Mouse (Mus musculus) liver, embryonic 14.5 days (tissue): Measurements from ENCODE around the gene Pde6h. TPM values are rescaled to one million over a fixed set of nuclear protein-coding genes. Genes with fewer than 3 reads are reported as not detected.

Experiments
- ATAC-seq: fragments of 200-750 bp; cut with Nextera tagmentation; 2 replicates; pipeline ENCODE4 v1.8.0; 2017; ENCODE audit warnings: moderate number of reproducible peaks, mild to moderate bottlenecking, moderate library complexity; ENCODE audit not compliant: insufficient read depth
- DNase-seq, 3 experiments: peaks; one replicate each; pipeline ENCODE4 v3.0.0-alpha.2; 2012 to 2013; ENCODE audit warnings: low read depth in 3 of 3, low spot score in 3 of 3
- H3K27ac ChIP-seq: fragments of 300-500 bp; sonication (generic); 2 replicates; pipeline ENCODE4 v1.5.1; 2014; ENCODE audit warnings: moderate library complexity, mild to moderate bottlenecking, control low read depth, inconsistent platforms
- H3K27me3 ChIP-seq: fragments of 300-500 bp; sonication (generic); 2 replicates; pipeline ENCODE4 v1.6.1; 2014; ENCODE audit warnings: mild to moderate bottlenecking, low read length, moderate library complexity; ENCODE audit not compliant: control insufficient read depth, insufficient read depth
- H3K36me3 ChIP-seq: fragments of 300-500 bp; sonication (generic); replicated peaks from 2 replicates; pipeline ENCODE4 v1.6.1; 2014; ENCODE audit warnings: low read depth; ENCODE audit not compliant: control insufficient read depth, insufficient read depth
- H3K4me1 ChIP-seq, 2 experiments: fragments of 200-500 bp in 1 of 2; fragments of 300-500 bp in 1 of 2; sonication (generic) in 1 of 2; replicated peaks; 2 replicates each; pipeline ENCODE4 v1.6.1; 2012 to 2014; ENCODE audit warnings: antibody characterized with exemption in 1 of 2, inconsistent platforms in 1 of 2, low read length in 1 of 2; ENCODE audit not compliant: control insufficient read depth in 2 of 2, insufficient read depth in 2 of 2
- H3K4me2 ChIP-seq: fragments of 300-500 bp; sonication (generic); 2 replicates; pipeline ENCODE4 v1.6.1; 2014; ENCODE audit warnings: low read depth, mild to moderate bottlenecking, control low read depth, moderate library complexity
- H3K4me3 ChIP-seq, 2 experiments: fragments of 200-500 bp in 1 of 2; fragments of 300-500 bp in 1 of 2; sonication (generic) in 1 of 2; 2 replicates each; pipeline ENCODE4 v1.5.1; 2012 to 2014; ENCODE audit warnings: low read depth in 2 of 2, low read length in 2 of 2, mild to moderate bottlenecking in 2 of 2, control low read depth in 1 of 2, inconsistent platforms in 1 of 2, moderate library complexity in 1 of 2; ENCODE audit not compliant: insufficient read depth in 1 of 2
- H3K9ac ChIP-seq: fragments of 300-500 bp; sonication (generic); replicated peaks from 2 replicates; pipeline ENCODE4 v1.6.1; 2014; ENCODE audit warnings: mild to moderate bottlenecking, control low read depth, moderate library complexity
- H3K9me3 ChIP-seq: fragments of 300-500 bp; sonication (generic); 2 replicates; pipeline ENCODE4 v1.6.1; 2016; ENCODE audit warnings: low read length, mixed read lengths; ENCODE audit not compliant: control insufficient read depth
- CTCF ChIP-seq: IDR thresholded peaks from 2 replicates; pipeline ENCODE4 v1.5.1; 2016; ENCODE audit warnings: antibody characterized with exemption, low read depth, control low read depth
- EP300 ChIP-seq: IDR thresholded peaks from 2 replicates; pipeline ENCODE4 v1.6.1; 2016; ENCODE audit warnings: antibody characterized with exemption, low read depth
- WGBS: fragments of 180-500 bp; shearing (Covaris S2); extraction: QIAGEN DNeasy Blood & Tissue Kit; methylation state at CpG from one replicate; pipeline ENCODE4 v1.1.7; 2014; ENCODE audit not compliant: insufficient replicate concordance; 5-methylcytosine and 5-hydroxymethylcytosine counted together
- polyA plus RNA-seq, 2 experiments: library from polyadenylated mRNA; depleted of rRNA in 1 of 2; stranded (reverse) in 1 of 2; unstranded in 1 of 2; fragments of >200 nt; fragmentation: Nextera tagmentation in 1 of 2; extraction: Ambion mirVana in 1 of 2; gene quantifications; 2 replicates each; pipeline versions ENCODE4 v1.2.1 to v1.2.3; 2012 to 2014

Gene Pde6h
- polyA plus RNA-seq, 2 experiments, result 0.01 TPM; not detected in 1

DNA sequence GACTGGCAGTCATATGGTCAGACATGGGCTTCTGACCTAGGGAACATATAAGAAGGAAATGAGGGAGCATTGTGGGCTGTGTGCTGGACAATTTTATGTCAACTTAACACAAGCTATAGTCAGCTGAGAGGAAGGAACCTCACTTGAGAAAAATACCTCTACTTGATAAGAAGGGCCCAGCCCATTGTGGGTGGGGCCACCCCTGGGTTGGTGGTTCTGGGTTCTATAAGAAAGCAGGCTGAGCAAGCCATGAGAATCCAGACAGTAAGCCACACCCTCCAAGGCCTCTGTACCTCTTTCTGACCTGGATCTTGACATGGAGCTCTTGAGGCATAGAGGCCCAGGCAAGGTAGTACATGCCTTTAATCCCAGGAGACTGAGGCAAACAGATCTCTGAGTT lies 19.8 kb downstream of the Pde6h start:
- H3K4me3 ChIP-seq, result no peak overlapping the region
- TF ChIP-seq EP300, result no peak
- TF ChIP-seq CTCF, result no peak
- ATAC-seq (no peak), DNase-seq (no peak)
- no peaks in the 10 kb centered on the region for H3K9me3 ChIP-seq
- no peaks in the 10 kb centered on the region for H3K27me3 ChIP-seq
- no peak overlapping the region for H3K4me2 ChIP-seq
- peaks cover 0 to 38% of the 10 kb centered on the region in 2 experiments; a peak in 3 of 4 replicates for H3K4me1 ChIP-seq
- no peaks in the 10 kb centered on the region for H3K36me3 ChIP-seq
- H3K9ac ChIP-seq, result no peak overlapping the region
- H3K27ac ChIP-seq, result no peak overlapping the region

DNA sequence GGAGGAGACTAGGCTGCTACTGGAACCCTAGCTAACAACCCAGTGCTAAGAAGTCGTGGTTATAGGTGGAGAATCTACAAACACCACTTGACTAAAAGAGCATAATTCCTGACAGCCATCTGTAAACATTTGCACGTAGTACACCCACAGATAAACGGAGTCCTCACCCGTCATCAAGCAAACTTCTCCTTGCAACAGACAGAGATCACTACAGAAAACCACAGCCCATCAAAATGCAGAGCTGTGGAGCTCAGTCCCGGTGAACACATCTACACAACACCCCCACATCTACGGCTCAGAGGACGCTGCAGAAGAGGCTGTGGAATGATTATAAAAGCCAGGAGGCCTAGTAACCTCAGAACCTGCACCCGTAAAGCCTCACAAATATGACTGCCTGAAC lies 20.9 kb downstream of the Pde6h start:
- no peak overlapping the region for H3K4me2 ChIP-seq
- H3K27ac ChIP-seq, result no peak overlapping the region
- no peaks in the 10 kb centered on the region for H3K36me3 ChIP-seq
- DNase-seq (no peak), ATAC-seq (no peak)
- H3K9me3 ChIP-seq, result no peaks in the 10 kb centered on the region
- peaks cover 0 to 34% of the 10 kb centered on the region in 2 experiments; a peak in 3 of 4 replicates for H3K4me1 ChIP-seq
- H3K27me3 ChIP-seq, result no peaks in the 10 kb centered on the region
- TF ChIP-seq EP300 (no peak), CTCF (no peak)
- WGBS, result 19% methylated on average over 8 of the region's 8 CpGs
- no peak overlapping the region for H3K9ac ChIP-seq
- H3K4me3 ChIP-seq, result no peak overlapping the region

GRCm38 (mm10) chr6:136946241-136946640 lies 22.6 kb downstream of the Pde6h start:
- no peak for DNase-seq
- no peak for ATAC-seq
- 44% methylated on average over 5 of the region's 5 CpGs for WGBS
- TF ChIP-seq CTCF (no peak), EP300 (no peak)
- no peak overlapping the region for H3K9ac ChIP-seq
- H3K36me3 ChIP-seq, result no peaks in the 10 kb centered on the region
- H3K27me3 ChIP-seq, result no peaks in the 10 kb centered on the region; the same call in 1 of the 2 replicates
- H3K4me1 ChIP-seq, result peaks cover 0 to 22% of the 10 kb centered on the region in 2 experiments; a peak in 3 of 4 replicates
- no peak overlapping the region for H3K4me3 ChIP-seq
- no peak overlapping the region for H3K27ac ChIP-seq
- no peaks in the 10 kb centered on the region for H3K9me3 ChIP-seq
- no peak overlapping the region for H3K4me2 ChIP-seq

GRCm38 (mm10) chr6:136946943-136947342 lies 23.3 kb downstream of the Pde6h start:
- WGBS, result 55% methylated on average over 9 of the region's 9 CpGs

GRCm38 (mm10) chr6:136947716-136948115 lies 24.1 kb downstream of the Pde6h start:
- Histone ChIP-seq H3K27ac (no peak overlapping the region), H3K4me3 (no peak overlapping the region), H3K27me3 (no peaks in the 10 kb centered on the region; the same call in 1 of the 2 replicates), H3K4me1 (peaks cover 0 to 13% of the 10 kb centered on the region in 2 experiments; a peak in 2 of 4 replicates), H3K36me3 (no peaks in the 10 kb centered on the region), H3K4me2 (no peak overlapping the region), H3K9ac (no peak overlapping the region), H3K9me3 (no peaks in the 10 kb centered on the region)
- DNase-seq (no peak), ATAC-seq (no peak)
- TF ChIP-seq CTCF, result no peak
- no peak for TF ChIP-seq EP300
- WGBS, result 60% methylated on average over 4 of the region's 4 CpGs

More at GRCm38 (mm10) chr6:136946943-136947342, 23.3 kb downstream of the Pde6h start:
- Histone ChIP-seq H3K27ac (no peak overlapping the region), H3K4me2 (no peak overlapping the region), H3K27me3 (no peaks in the 10 kb centered on the region; the same call in 1 of the 2 replicates), H3K9ac (no peak overlapping the region), H3K9me3 (no peaks in the 10 kb centered on the region), H3K4me3 (no peak overlapping the region), H3K36me3 (no peaks in the 10 kb centered on the region), H3K4me1 (peaks cover 0 to 17% of the 10 kb centered on the region in 2 experiments; a peak in 2 of 4 replicates)
- DNase-seq, result no peak
- TF ChIP-seq CTCF (no peak), EP300 (no peak)
- no peak for ATAC-seq
